Mouse (Mus musculus): ENCODE data around the gene Nectin2.
A peak's percentile ranks its signal among the peaks of the same experiment; 100 is the strongest.
"Not testable (repeated sequence)": the region's sequence is repeated elsewhere in the genome, so short reads cannot be mapped to it uniquely, and the experiment has no call there.

Nectin2 gene

DNA sequence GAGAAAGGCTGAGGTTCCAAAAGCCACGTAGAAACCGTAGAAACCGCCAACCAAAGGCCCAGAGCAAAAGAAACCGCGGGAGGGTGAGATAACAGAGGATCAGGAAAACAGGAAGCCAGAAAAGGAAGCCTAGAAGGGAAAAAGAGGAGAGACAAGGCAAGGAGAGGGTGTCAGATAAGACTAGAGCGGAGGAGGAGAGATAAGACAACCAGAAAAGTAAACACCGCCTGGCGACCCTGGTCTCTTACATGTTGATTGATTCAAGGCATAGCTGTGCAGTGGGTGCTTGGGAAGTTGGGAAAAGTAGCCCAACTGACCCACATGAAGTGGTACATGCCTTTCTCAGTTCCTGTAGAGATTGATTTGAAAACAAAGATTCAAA, 55.1 kb downstream of the Nectin2 start:
- no peak for TF ChIP-seq CTCF (conservative IDR thresholded peaks at IDR 0.05; ENCODE audit: low read length)
- TF ChIP-seq POU5F1 (IDR thresholded peaks at IDR 0.05; ENCODE audit: borderline replicate concordance, low read length): no peak
- no peak for TF ChIP-seq NANOG (IDR thresholded peaks at IDR 0.05; ENCODE audit: borderline replicate concordance, low read length)
- H3K9me3 ChIP-seq (ENCODE audit: low read length): no peaks in the 10 kb centered on the region
- H3K36me3 ChIP-seq (ENCODE audit: insufficient read depth, low read length): peaks cover 27% of the 10 kb centered on the region
- peak overlapping the region; percentile 13; the same call in 1 of the 2 replicates for H3K4me3 ChIP-seq (replicated peaks; ENCODE audit: low read length)
- peaks cover 82% of the 10 kb centered on the region for H3K4me1 ChIP-seq (replicated peaks; ENCODE audit: low read depth, low read length)
- no peaks in the 10 kb centered on the region for H3K27me3 ChIP-seq (ENCODE audit: insufficient read depth, low read length)

DNA sequence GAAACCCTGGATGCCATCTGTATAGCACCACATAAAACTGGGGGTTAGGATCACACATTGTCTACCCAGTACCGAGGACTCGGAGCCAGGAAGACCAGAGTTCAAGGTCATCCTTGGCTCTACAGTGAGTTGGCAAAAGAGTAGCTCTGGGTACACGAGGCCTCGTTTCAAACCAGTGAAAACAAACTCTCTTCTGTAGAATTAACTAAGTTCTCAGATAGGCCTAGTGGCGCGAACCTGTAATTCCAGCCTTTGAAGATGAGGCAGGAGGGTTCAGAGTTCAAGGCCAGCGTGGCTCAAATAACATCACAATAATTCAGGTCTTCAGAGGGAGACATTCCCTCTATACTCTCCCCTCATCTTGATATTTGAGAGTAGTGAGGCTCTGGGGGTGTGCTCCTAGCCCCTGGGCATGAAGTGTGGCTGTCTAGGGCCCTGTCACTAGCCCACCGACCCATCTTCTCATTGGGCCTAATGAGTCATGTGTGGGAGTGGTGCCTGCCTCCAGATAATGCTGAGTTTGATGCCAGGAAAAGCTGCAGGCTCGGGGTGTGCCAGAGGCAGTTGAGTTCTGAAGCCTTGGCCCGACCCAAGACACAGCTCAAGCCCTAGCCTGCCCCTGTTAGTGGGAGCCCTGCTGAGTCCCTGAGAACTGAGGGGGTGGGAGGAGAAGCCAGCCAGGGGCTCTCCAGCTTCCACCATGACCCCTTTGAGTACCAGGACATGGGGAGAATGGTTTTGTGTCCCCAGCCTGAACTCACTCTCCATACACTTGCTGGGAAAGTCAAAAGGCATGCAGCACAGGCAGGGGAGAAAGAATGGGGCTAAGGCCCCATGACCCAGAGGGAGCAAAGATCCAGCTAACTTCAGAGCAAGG, 55.7 kb downstream of the Nectin2 start:
- H3K27me3 ChIP-seq (ENCODE audit: insufficient read depth, low read length): no peaks in the 10 kb centered on the region
- TF ChIP-seq POU5F1 (IDR thresholded peaks at IDR 0.05; ENCODE audit: borderline replicate concordance, low read length) (no peak), CTCF (conservative IDR thresholded peaks at IDR 0.05; ENCODE audit: low read length) (no peak), NANOG (IDR thresholded peaks at IDR 0.05; ENCODE audit: borderline replicate concordance, low read length) (no peak)
- H3K9me3 ChIP-seq (ENCODE audit: low read length): no peaks in the 10 kb centered on the region
- H3K4me1 ChIP-seq (replicated peaks; ENCODE audit: low read depth, low read length): peaks cover 82% of the 10 kb centered on the region
- peak overlapping the region; percentile 13; the same call in 1 of the 2 replicates for H3K4me3 ChIP-seq (replicated peaks; ENCODE audit: low read length)
- peaks cover 23% of the 10 kb centered on the region for H3K36me3 ChIP-seq (ENCODE audit: insufficient read depth, low read length)

GRCm38 (mm10) chr7:19693421-19693820, 56.9 kb downstream of the Nectin2 start:
- Histone ChIP-seq H3K27me3 (ENCODE audit: insufficient read depth, low read length) (no peaks in the 10 kb centered on the region), H3K4me1 (replicated peaks; ENCODE audit: low read depth, low read length) (peaks cover 89% of the 10 kb centered on the region), H3K36me3 (ENCODE audit: insufficient read depth, low read length) (peaks cover 33% of the 10 kb centered on the region), H3K9me3 (ENCODE audit: low read length) (no peaks in the 10 kb centered on the region), H3K4me3 (replicated peaks; ENCODE audit: low read length) (peak overlapping the region; percentile 77)
- TF ChIP-seq POU5F1 (IDR thresholded peaks at IDR 0.05; ENCODE audit: borderline replicate concordance, low read length) (no peak), NANOG (IDR thresholded peaks at IDR 0.05; ENCODE audit: borderline replicate concordance, low read length) (no peak), CTCF (conservative IDR thresholded peaks at IDR 0.05; ENCODE audit: low read length) (no peak)

GRCm38 (mm10) chr7:19691873-19692865, 58.1 kb downstream of the Nectin2 start, which contains the start of gene Apoc1:
TSS of gene Apoc1 (minus strand) at chr7:19692660.
- no peaks in the 10 kb centered on the region for H3K9me3 ChIP-seq (ENCODE audit: low read length)
- H3K4me3 ChIP-seq (replicated peaks; ENCODE audit: low read length): peak within 1 kb of the TSS; percentile 77
- H3K36me3 ChIP-seq (ENCODE audit: insufficient read depth, low read length): peaks cover 25% of the 10 kb centered on the region
- H3K27me3 ChIP-seq (ENCODE audit: insufficient read depth, low read length): no peaks in the 10 kb centered on the region
- peaks cover 88% of the 10 kb centered on the region for H3K4me1 ChIP-seq (replicated peaks; ENCODE audit: low read depth, low read length)
- no peak for TF ChIP-seq POU5F1 (IDR thresholded peaks at IDR 0.05; ENCODE audit: borderline replicate concordance, low read length)
- TF ChIP-seq NANOG (IDR thresholded peaks at IDR 0.05; ENCODE audit: borderline replicate concordance, low read length): peak; percentile 8; the same call in 1 of the 2 replicates
- TF ChIP-seq CTCF (conservative IDR thresholded peaks at IDR 0.05; ENCODE audit: low read length): no peak

DNA sequence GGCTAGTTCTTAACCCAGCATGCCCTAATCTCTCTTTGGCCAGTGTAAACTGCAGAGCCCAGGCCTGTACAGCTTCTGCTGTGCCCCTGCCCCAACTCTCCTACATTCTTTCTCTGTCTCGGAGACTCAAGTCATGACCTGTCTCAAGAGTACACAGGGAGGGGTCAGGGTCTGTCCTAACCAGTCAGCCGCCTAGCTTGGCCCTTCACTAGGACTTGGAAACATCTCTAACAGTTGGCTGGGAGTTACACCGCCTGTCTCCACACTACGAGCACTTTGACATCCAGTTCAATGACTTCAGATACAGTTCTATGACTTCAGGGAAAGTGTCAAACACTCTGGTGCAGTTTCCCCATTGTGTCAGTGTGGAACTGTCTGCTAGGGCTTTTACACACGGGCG, 58.8 kb downstream of the Nectin2 start:
- Histone ChIP-seq H3K36me3 (ENCODE audit: insufficient read depth, low read length) (peaks cover 18% of the 10 kb centered on the region), H3K27me3 (ENCODE audit: insufficient read depth, low read length) (no peaks in the 10 kb centered on the region), H3K9me3 (ENCODE audit: low read length) (no peaks in the 10 kb centered on the region), H3K4me1 (replicated peaks; ENCODE audit: low read depth, low read length) (peaks cover 87% of the 10 kb centered on the region), H3K4me3 (replicated peaks; ENCODE audit: low read length) (peak overlapping the region; percentile 77)
- no peak for TF ChIP-seq CTCF (conservative IDR thresholded peaks at IDR 0.05; ENCODE audit: low read length)
- no peak for TF ChIP-seq POU5F1 (IDR thresholded peaks at IDR 0.05; ENCODE audit: borderline replicate concordance, low read length)
- no peak for TF ChIP-seq NANOG (IDR thresholded peaks at IDR 0.05; ENCODE audit: borderline replicate concordance, low read length)

- Histone ChIP-seq H3K9me3 (ENCODE audit: low read length) (no peaks in the 10 kb centered on the region), H3K4me3 (replicated peaks; ENCODE audit: low read length) (peak overlapping the region; percentile 77), H3K36me3 (ENCODE audit: insufficient read depth, low read length) (peaks cover 12% of the 10 kb centered on the region), H3K4me1 (replicated peaks; ENCODE audit: low read depth, low read length) (peaks cover 87% of the 10 kb centered on the region), H3K27me3 (ENCODE audit: insufficient read depth, low read length) (no peaks in the 10 kb centered on the region)
- TF ChIP-seq NANOG (IDR thresholded peaks at IDR 0.05; ENCODE audit: borderline replicate concordance, low read length) (no peak), CTCF (conservative IDR thresholded peaks at IDR 0.05; ENCODE audit: low read length) (no peak), POU5F1 (IDR thresholded peaks at IDR 0.05; ENCODE audit: borderline replicate concordance, low read length) (no peak)
Measured at GRCm38 (mm10) chr7:19690845-19691244, 59.4 kb downstream of the Nectin2 start.

GRCm38 (mm10) chr7:19688611-19689010, 61.7 kb downstream of the Nectin2 start:
- Histone ChIP-seq H3K4me3 (replicated peaks; ENCODE audit: low read length) (no peak overlapping the region), H3K4me1 (replicated peaks; ENCODE audit: low read depth, low read length) (peaks cover 81% of the 10 kb centered on the region), H3K36me3 (ENCODE audit: insufficient read depth, low read length) (peaks cover 12% of the 10 kb centered on the region), H3K9me3 (ENCODE audit: low read length) (no peaks in the 10 kb centered on the region), H3K27me3 (ENCODE audit: insufficient read depth, low read length) (no peaks in the 10 kb centered on the region)
- TF ChIP-seq NANOG (IDR thresholded peaks at IDR 0.05; ENCODE audit: borderline replicate concordance, low read length): no peak
- TF ChIP-seq POU5F1 (IDR thresholded peaks at IDR 0.05; ENCODE audit: borderline replicate concordance, low read length): no peak

DNA sequence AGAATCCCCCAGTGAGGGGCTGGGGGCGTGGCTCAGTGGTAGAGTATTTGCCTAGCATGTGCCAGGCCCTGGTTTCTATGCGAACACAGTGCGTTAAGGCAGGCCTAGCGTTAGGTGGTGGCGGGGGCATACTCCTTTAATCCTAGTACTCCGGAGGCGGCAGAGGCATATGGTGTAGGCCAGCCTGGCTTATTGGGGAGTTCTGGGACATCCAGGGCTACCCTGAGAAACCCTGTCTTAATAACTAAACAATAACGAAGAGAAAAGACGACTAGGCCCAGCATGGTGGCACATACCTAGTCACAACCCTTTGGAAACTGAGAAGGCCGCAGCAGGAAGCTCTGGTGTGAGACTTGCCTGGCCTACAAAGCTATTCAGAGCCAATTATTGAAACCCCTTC, 62.2 kb downstream of the Nectin2 start:
- no peaks in the 10 kb centered on the region for H3K27me3 ChIP-seq (ENCODE audit: insufficient read depth, low read length)
- no peak overlapping the region for H3K4me3 ChIP-seq (replicated peaks; ENCODE audit: low read length)
- H3K4me1 ChIP-seq (replicated peaks; ENCODE audit: low read depth, low read length): peaks cover 79% of the 10 kb centered on the region
- H3K36me3 ChIP-seq (ENCODE audit: insufficient read depth, low read length): peaks cover 12% of the 10 kb centered on the region
- H3K9me3 ChIP-seq (ENCODE audit: low read length): no peaks in the 10 kb centered on the region
- TF ChIP-seq CTCF (conservative IDR thresholded peaks at IDR 0.05; ENCODE audit: low read length) (no peak), NANOG (IDR thresholded peaks at IDR 0.05; ENCODE audit: borderline replicate concordance, low read length) (no peak), POU5F1 (IDR thresholded peaks at IDR 0.05; ENCODE audit: borderline replicate concordance, low read length) (no peak)

DNA sequence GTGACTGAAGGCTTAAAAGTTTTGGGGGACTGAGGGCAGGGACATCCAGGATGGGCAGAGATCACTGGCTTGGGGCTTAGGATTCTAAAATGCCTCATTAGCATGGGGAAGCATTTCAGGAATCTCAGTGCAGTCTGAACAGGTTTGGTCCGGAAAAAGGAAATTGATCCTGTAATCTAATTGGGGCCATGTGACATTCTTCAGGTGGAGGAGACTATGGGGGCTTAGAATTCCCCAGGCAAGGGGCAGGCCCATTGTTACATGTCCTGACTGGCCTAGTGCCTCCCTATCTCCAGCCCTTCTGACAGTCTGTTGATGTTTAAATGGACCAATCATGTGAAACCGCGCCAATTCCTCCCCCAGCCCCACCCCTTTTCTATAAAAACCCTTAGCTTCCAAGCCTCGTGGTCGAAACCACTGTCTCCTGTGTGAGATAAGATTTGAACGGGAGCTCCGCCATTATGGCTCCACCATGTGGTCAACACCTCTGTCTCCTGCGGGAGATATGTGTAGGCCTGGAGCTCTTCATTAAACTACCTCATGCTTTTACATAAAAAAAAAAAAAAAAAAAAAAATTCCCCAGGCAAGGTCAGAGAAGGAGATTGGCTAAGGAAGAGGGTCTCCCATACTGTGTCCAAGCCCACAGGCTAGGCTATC, 63.2 kb downstream of the Nectin2 start:
- not testable (repeated sequence) for H3K4me3 ChIP-seq (replicated peaks; ENCODE audit: low read length); H3K9me3 ChIP-seq (ENCODE audit: low read length); H3K27me3 ChIP-seq (ENCODE audit: insufficient read depth, low read length)
- Histone ChIP-seq H3K4me1 (replicated peaks; ENCODE audit: low read depth, low read length) (peaks cover 73% of the 10 kb centered on the region), H3K36me3 (ENCODE audit: insufficient read depth, low read length) (peaks cover 12% of the 10 kb centered on the region)

All from E14TG2a.4 (cell line).